Mouse (Mus musculus) forebrain, postnatal 0 days (tissue): ENCODE measurements around the gene Plekhm1. TPM values are rescaled to one million over a fixed set of nuclear protein-coding genes. Genes with fewer than 3 reads are reported as not detected.
A peak's percentile ranks its signal among the peaks of the same experiment; 100 is the strongest.
"Not testable (repeated sequence)": the region's sequence is repeated elsewhere in the genome, so short reads cannot be mapped to it uniquely, and the experiment has no call there.

Experiments
- ATAC-seq: fragments of 200-750 bp; cut with Nextera tagmentation; 2 replicates; pipeline ENCODE4 v1.8.0; 2017; ENCODE audit warnings: mild to moderate bottlenecking, moderate library complexity
- DNase-seq: peaks from one replicate; pipeline ENCODE4 v3.0.0-alpha.2; 2015
- H3K27ac ChIP-seq: fragments of 300-500 bp; sonication (generic); 2 replicates; pipeline ENCODE4 v1.5.1; 2014; ENCODE audit warnings: low read depth, mild to moderate bottlenecking, antibody characterized with exemption, low read length, moderate library complexity, mixed read lengths
- H3K27me3 ChIP-seq: fragments of 300-500 bp; sonication (generic); 2 replicates; pipeline ENCODE4 v1.6.1; 2014; ENCODE audit warnings: mild to moderate bottlenecking, low read length, mixed read lengths; ENCODE audit not compliant: insufficient read depth
- H3K36me3 ChIP-seq: fragments of 300-500 bp; sonication (generic); 2 replicates; pipeline ENCODE4 v1.6.1; 2014; ENCODE audit warnings: mild to moderate bottlenecking, moderate library complexity; ENCODE audit not compliant: insufficient read depth
- H3K4me1 ChIP-seq: fragments of 300-500 bp; sonication (generic); 2 replicates; pipeline ENCODE4 v1.6.1; 2014; ENCODE audit warnings: antibody characterized with exemption; ENCODE audit not compliant: insufficient read depth
- H3K4me2 ChIP-seq: fragments of 300-500 bp; sonication (generic); 2 replicates; pipeline ENCODE4 v1.6.1; 2014; ENCODE audit warnings: low read depth, mild to moderate bottlenecking, moderate library complexity
- H3K4me3 ChIP-seq: fragments of 300-500 bp; sonication (generic); 2 replicates; pipeline ENCODE4 v1.5.1; 2014; ENCODE audit warnings: low read depth, low read length, mixed read lengths
- H3K9ac ChIP-seq: fragments of 300-500 bp; sonication (generic); 2 replicates; pipeline ENCODE4 v1.6.1; 2014; ENCODE audit warnings: mild to moderate bottlenecking
- H3K9me3 ChIP-seq: fragments of 300-500 bp; sonication (generic); 2 replicates; pipeline ENCODE4 v1.6.1; 2016; ENCODE audit warnings: low read length
- CTCF ChIP-seq: sonication (generic); IDR thresholded peaks from 2 replicates; pipeline ENCODE4 v1.5.1; 2016; ENCODE audit warnings: antibody characterized with exemption, control low read depth, low read depth
- WGBS: fragments of 180-500 bp; shearing (Covaris S2); extraction: QIAGEN DNeasy Blood & Tissue Kit; methylation state at CpG from one replicate; pipeline ENCODE4 v1.1.7; 2014; 5-methylcytosine and 5-hydroxymethylcytosine counted together
- polyA plus RNA-seq: library from polyadenylated mRNA; unstranded; fragments of >200 nt; fragmentation: Nextera tagmentation; extraction: Ambion mirVana; gene quantifications from 2 replicates; pipeline ENCODE4 v1.2.1, GENCODE M21; 2015
- total RNA-seq: library from RNA; depleted of rRNA; stranded (reverse); fragments of >200 nt; gene quantifications from 2 replicates; pipeline ENCODE4 v1.2.3, GENCODE M21; 2014; rRNA removed

Plekhm1 gene
- total RNA-seq (4.2 and 7.1 TPM in 2 replicates), polyA plus RNA-seq (5.3 and 5.7 TPM in 2 replicates)

DNA sequence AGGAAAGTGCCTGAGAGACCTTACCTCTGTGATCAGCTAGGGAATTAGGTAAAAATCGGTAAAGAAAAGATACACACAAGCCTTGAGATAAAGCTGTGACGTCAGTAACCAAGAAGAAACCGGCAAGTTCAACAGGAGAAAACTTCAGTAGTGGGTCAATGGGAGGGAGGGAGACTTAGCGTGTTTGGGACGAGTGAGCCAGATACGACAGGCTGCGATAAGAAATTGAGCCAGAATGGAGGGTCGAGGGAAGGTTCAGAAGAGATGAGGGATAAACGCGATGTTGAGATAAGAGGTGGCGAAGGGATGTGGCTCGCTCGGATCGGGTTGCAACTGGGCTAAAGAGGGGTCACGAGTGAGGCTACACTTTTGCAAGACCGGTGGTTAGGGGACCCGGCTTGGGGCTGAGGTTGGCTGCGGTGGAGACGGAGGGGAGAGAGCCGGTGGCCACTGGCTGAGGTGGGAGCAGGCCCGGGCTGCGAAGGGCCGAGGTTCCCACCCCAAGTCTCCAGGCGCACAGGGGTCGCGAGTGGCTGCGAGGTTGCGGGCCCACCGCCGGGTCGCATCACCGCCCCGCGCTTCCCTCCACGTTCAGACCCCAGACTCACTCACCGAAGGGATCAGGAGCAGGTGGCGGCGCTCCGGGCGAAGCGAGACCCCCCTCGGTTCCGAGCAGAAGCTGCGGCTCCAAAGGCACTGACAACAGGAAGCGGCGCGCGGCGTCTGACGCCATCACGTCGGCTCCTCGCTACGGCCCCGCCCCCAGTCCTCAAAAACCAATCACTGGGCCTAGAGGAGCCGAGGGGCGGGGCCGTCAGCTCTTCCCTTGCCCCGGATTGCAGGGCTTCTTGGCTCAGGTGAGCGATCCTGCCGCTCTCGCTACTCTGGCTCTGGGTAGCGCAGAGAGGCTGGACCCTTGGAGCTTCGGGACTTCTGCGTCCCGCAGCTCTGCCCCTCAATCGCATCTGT is at the start of gene Plekhm1:
TSS of gene Plekhm1 (minus strand) at position 707 of the 969 bp plus-strand sequence.
- no peaks in the 10 kb centered on the region for H3K9me3 ChIP-seq
- H3K4me2 ChIP-seq: peak within 1 kb of the TSS; percentile 84
- peak within 1 kb of the TSS; percentile 66 for H3K27ac ChIP-seq
- peak within 1 kb of the TSS; percentile 69 for H3K9ac ChIP-seq
- ATAC-seq (peak; percentile 100), DNase-seq (peak; percentile 96)
- H3K4me1 ChIP-seq: peaks cover 8% of the 10 kb centered on the region; the same call in 1 of the 2 replicates
- TF ChIP-seq CTCF: peak; percentile 7; the same call in 1 of the 2 replicates
- 2% methylated on average over 63 of the region's 67 CpGs for WGBS
- peak within 1 kb of the TSS; percentile 80 for H3K4me3 ChIP-seq
- H3K27me3 ChIP-seq: no peaks in the 10 kb centered on the region
- H3K36me3 ChIP-seq: no peaks in the 10 kb centered on the region

DNA sequence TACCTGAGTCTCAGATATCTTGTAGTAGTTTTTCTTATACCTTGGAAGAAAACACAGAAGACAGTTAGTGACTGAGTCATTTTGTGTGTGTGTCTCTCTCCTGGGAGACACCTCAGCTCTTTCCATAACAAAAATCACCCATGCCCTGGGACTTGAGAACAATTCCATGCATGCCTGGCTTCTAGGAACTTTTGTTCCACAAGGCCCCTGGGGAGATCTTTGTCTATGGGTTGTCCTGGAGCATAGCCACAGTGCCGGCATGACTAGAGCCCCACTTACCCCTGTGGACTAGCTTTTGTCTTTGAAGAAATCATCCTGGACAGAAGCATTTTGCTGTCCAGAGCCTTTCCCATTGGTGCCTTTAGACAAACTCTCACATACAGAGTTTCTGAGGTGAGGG is 38.6 kb upstream of the Plekhm1 start:
- not testable (repeated sequence) for H3K9me3 ChIP-seq, H3K4me2 ChIP-seq, H3K4me3 ChIP-seq, H3K9ac ChIP-seq, H3K27me3 ChIP-seq, H3K36me3 ChIP-seq, H3K4me1 ChIP-seq, ATAC-seq, H3K27ac ChIP-seq, DNase-seq
- 44% methylated on average over 1 of the region's 1 CpGs for WGBS

DNA sequence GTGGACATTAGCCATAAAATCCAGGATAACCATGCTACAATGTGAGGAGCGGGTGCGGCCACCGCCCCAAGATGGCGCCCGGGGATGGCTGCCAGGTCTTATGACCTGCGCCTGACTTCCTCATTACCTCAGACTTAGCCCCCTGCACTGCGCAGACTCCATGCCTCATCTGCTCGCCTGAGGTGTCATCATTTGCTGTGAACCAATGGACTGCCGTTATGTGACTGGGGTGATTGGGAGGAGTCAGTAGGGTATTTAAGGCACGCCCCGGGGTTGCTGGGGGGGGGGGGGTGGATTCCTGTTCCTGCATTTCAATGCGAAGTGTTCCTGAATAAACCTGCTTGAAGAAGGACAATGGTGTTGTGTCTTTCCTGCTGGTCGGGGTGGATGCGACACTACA is 37.2 kb upstream of the Plekhm1 start:
- H3K4me1 ChIP-seq, H3K9ac ChIP-seq, DNase-seq, H3K4me3 ChIP-seq, H3K9me3 ChIP-seq, H3K36me3 ChIP-seq, ATAC-seq, H3K27ac ChIP-seq, H3K4me2 ChIP-seq, H3K27me3 ChIP-seq: not testable (repeated sequence)
- WGBS: 89% methylated on average over 14 of the region's 14 CpGs

DNA sequence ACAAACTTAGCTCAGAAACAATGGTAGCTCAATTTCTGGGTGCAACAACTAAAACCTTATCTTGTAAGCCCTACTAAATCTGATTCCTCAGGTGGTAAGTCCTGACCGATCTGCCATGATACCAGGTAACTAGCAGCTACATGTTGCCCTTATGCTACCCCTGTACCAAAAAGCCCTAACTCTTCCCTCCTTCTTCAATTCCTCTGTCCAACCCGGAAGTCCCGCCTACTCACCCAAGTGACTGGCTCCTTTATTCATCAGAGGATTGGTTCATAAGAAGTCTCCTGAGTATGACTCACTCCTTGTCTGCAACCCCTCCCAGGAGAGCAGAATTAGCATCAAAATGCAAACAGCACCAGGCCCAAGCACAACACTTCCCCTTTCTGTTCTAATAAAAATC is 31.2 kb upstream of the Plekhm1 start:
- Histone ChIP-seq H3K4me3 (no peak overlapping the region), H3K4me2 (no peak overlapping the region), H3K27me3 (no peaks in the 10 kb centered on the region), H3K9me3 (no peaks in the 10 kb centered on the region), H3K9ac (no peak overlapping the region), H3K4me1 (no peaks in the 10 kb centered on the region), H3K27ac (no peak overlapping the region), H3K36me3 (no peaks in the 10 kb centered on the region)
- 91% methylated on average over 3 of the region's 3 CpGs for WGBS
- no peak for TF ChIP-seq CTCF
- no peak for DNase-seq
- no peak for ATAC-seq

DNA sequence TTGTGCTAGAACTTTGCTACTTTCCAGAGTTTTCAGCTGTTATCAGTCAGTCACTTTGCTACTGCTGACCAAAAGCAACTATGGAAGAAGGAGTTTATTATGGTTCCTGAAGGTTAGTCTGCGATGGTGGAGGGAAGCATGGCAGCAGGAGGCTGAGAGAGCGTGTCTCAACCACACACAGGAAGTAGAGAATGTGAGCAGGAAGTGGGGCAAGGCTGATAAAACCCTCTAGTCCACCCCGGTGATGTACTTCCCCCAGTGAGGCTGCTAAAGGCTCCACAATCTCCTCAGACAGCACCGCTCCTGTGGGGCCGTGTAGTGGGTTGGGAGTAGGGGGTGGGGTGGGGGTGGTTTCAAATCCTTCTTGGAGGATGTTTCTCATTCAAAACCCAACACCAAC is 23.8 kb upstream of the Plekhm1 start:
- Histone ChIP-seq H3K27me3 (no peaks in the 10 kb centered on the region), H3K4me2 (no peak overlapping the region), H3K27ac (no peak overlapping the region), H3K9me3 (no peaks in the 10 kb centered on the region), H3K4me3 (no peak overlapping the region), H3K36me3 (no peaks in the 10 kb centered on the region), H3K4me1 (no peaks in the 10 kb centered on the region), H3K9ac (no peak overlapping the region)
- no peak for TF ChIP-seq CTCF
- WGBS: 88% methylated on average over 5 of the region's 5 CpGs
- ATAC-seq: no peak
- no peak for DNase-seq

DNA sequence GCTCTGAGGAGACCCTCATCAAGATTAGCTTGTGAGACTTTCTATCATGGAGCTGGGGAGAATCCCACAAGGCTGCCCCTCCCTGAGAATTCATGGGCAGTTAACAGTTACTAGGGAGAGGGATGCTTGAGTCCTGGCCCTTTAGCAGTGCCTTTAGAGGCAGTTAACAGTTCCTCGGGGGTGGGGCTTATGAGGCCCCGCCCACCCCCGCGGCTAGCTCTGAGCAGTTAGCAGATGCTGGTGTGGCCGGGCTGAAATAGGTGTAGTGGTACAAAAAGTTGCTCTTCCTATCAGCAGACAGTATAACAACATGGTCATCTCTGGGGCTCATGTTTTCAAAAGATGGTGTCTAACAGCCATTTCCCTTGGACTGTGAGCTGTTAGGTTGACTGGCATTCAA is 12.5 kb upstream of the Plekhm1 start:
- H3K9ac ChIP-seq: no peak overlapping the region
- no peaks in the 10 kb centered on the region for H3K9me3 ChIP-seq
- no peak for ATAC-seq
- H3K36me3 ChIP-seq: no peaks in the 10 kb centered on the region
- no peak overlapping the region for H3K4me2 ChIP-seq
- no peak overlapping the region for H3K4me3 ChIP-seq
- no peak overlapping the region for H3K27ac ChIP-seq
- TF ChIP-seq CTCF: no peak
- 31% methylated on average over 5 of the region's 5 CpGs for WGBS
- H3K4me1 ChIP-seq: no peaks in the 10 kb centered on the region
- H3K27me3 ChIP-seq: no peaks in the 10 kb centered on the region
- DNase-seq: no peak

DNA sequence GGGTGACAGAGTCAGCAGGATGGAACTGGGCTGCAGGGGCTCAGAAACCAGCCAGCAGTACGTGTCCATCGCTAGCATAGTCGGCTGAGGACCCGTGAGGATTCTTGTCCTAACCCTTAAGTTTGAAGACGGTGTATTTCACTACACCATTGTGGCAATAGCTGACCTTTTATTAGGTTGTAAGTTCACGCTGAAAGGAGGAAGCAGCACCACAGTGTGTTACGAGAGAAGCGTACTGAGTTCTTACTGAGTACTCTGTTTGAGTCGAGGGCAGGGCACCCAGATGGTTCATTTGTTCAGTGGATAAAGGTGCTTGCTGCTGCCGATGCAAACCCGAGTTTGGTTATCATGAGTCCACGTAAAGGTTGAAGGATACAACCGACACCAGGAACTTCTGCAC is 7.2 kb upstream of the Plekhm1 start:
- no peak overlapping the region for H3K9ac ChIP-seq
- no peak for ATAC-seq
- DNase-seq: no peak
- H3K4me3 ChIP-seq: no peak overlapping the region
- no peaks in the 10 kb centered on the region for H3K36me3 ChIP-seq
- no peaks in the 10 kb centered on the region for H3K4me1 ChIP-seq
- no peak overlapping the region for H3K4me2 ChIP-seq
- H3K9me3 ChIP-seq: no peaks in the 10 kb centered on the region
- no peak for TF ChIP-seq CTCF
- 87% methylated on average over 13 of the region's 13 CpGs for WGBS
- no peak overlapping the region for H3K27ac ChIP-seq
- no peaks in the 10 kb centered on the region for H3K27me3 ChIP-seq
